Mouse (Mus musculus) embryo, embryonic 11.5 days (tissue): ENCODE results near the gene Fbxl4.
"Not testable (repeated sequence)": the region's sequence is repeated elsewhere in the genome, so short reads cannot be mapped to it uniquely, and the experiment has no call there.

Experiments
- DNase-seq: peaks from one replicate; pipeline ENCODE4 v3.0.0-alpha.2; 2012; ENCODE audit warnings: low read depth, low spot score

Fbxl4 gene

GRCm38 (mm10) chr4:22357266-22357930 lies at the start of gene Fbxl4:
Gene Fbxl4, plus strand, starts transcription at chr4:22357543.
- DNase-seq, result peak; percentile 59

- no peak for DNase-seq
Observed at GRCm38 (mm10) chr4:22314564-22314963, 42.8 kb upstream of the Fbxl4 start.

GRCm38 (mm10) chr4:22342816-22343573 lies 14.3 kb upstream of the Fbxl4 start:
- no peak for DNase-seq

- DNase-seq, result not testable (repeated sequence)
Observed at GRCm38 (mm10) chr4:22349086-22349485, 8.3 kb upstream of the Fbxl4 start.

- DNase-seq, result peak; percentile 2
Observed at GRCm38 (mm10) chr4:22357931-22358300, 573 bp downstream of the Fbxl4 start.

GRCm38 (mm10) chr4:22358487-22358886 lies 1.1 kb downstream of the Fbxl4 start:
- DNase-seq, result no peak

GRCm38 (mm10) chr4:22367368-22367767 lies 10.0 kb downstream of the Fbxl4 start:
- no peak for DNase-seq

- DNase-seq, result no peak
Observed at GRCm38 (mm10) chr4:22378516-22378915, 21.2 kb downstream of the Fbxl4 start.

- no peak for DNase-seq
Observed at GRCm38 (mm10) chr4:22380646-22381045, 23.3 kb downstream of the Fbxl4 start.

GRCm38 (mm10) chr4:22383528-22384265 lies 26.4 kb downstream of the Fbxl4 start:
- DNase-seq, result no peak

GRCm38 (mm10) chr4:22390045-22390444 lies 32.7 kb downstream of the Fbxl4 start:
- peak; percentile 4 for DNase-seq

GRCm38 (mm10) chr4:22392777-22393473 lies 35.6 kb downstream of the Fbxl4 start:
- no peak for DNase-seq

GRCm38 (mm10) chr4:22395404-22395803 lies 38.1 kb downstream of the Fbxl4 start:
- DNase-seq, result no peak

- no peak for DNase-seq
Observed at GRCm38 (mm10) chr4:22396484-22397000, 39.2 kb downstream of the Fbxl4 start.

GRCm38 (mm10) chr4:22397003-22397402 lies 39.7 kb downstream of the Fbxl4 start:
- DNase-seq, result no peak

GRCm38 (mm10) chr4:22402032-22402431 lies 44.7 kb downstream of the Fbxl4 start:
- DNase-seq, result no peak

- DNase-seq, result no peak
Observed at GRCm38 (mm10) chr4:22402930-22403329, 45.6 kb downstream of the Fbxl4 start.

GRCm38 (mm10) chr4:22420627-22421026 lies 63.3 kb downstream of the Fbxl4 start:
- no peak for DNase-seq

GRCm38 (mm10) chr4:22422400-22422799 lies 65.1 kb downstream of the Fbxl4 start:
- no peak for DNase-seq

GRCm38 (mm10) chr4:22428150-22428549 lies 70.8 kb downstream of the Fbxl4 start:
- DNase-seq, result no peak

- no peak for DNase-seq
Observed at GRCm38 (mm10) chr4:22469575-22469974, 112.2 kb downstream of the Fbxl4 start.
